Mouse (Mus musculus): ENCODE measurements at regions not wholly inside any gene's neighbourhood (a gene's known extent, or its start where the extent isn't known, plus 50 kb on each side); places are given as distances from the start of the nearest gene placed in this dataset.

DNA sequence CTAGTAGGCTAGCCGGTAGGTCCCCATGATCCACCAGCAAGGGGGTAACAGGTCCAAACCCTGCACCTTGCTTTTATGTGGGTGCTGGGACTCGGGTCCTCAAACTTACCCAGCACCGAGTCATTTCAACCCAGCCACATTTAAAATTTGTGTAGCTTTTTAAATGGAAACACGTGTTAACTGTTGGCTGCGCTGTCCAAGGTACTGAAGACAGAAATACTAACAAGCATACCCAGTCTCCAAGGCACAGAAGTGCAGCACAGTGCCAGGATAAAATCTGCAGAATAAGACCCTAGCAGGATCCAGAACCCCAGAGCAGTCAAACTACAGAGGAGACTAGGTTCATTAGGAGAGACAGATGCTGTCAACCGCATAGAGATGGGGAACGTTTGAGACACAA lies 122.6 kb upstream of the Srrm4 start:
- H3K4me3 ChIP-seq (ENCODE audit: low read depth, low read length), result no peak overlapping the region
- DNase-seq (ENCODE audit: low spot score) (no peak), ATAC-seq (ENCODE audit: extremely low read depth, insufficient number of reproducible peaks, low FRiP score, poor library complexity, severe bottlenecking) (no peak)
- H3K27me3 ChIP-seq (ENCODE audit: insufficient read depth, low read length), result no peaks in the 10 kb centered on the region
- H3K36me3 ChIP-seq (replicated peaks), result no peaks in the 10 kb centered on the region
- no peaks in the 10 kb centered on the region for H3K4me1 ChIP-seq (ENCODE audit: insufficient read depth, low read depth, low read length)
- no peak for TF ChIP-seq GATA2 (IDR thresholded peaks at IDR 0.05; ENCODE audit: borderline replicate concordance, low read depth, low read length)
- TF ChIP-seq POLR2AphosphoS5 (IDR thresholded peaks at IDR 0.05; ENCODE audit: insufficient replicate concordance, low read depth, low read length), result no peak
- no peak for TF ChIP-seq CTCF (IDR thresholded peaks at IDR 0.05; ENCODE audit: low read depth, low read length)
- no peak for TF ChIP-seq TAL1 (conservative IDR thresholded peaks at IDR 0.05; ENCODE audit: low read depth, low read length)
- TF ChIP-seq GATA1 (IDR thresholded peaks at IDR 0.05; ENCODE audit: borderline replicate concordance, low read length), result no peak
- peaks cover 71% of the 10 kb centered on the region for H3K9me3 ChIP-seq (replicated peaks)

DNA sequence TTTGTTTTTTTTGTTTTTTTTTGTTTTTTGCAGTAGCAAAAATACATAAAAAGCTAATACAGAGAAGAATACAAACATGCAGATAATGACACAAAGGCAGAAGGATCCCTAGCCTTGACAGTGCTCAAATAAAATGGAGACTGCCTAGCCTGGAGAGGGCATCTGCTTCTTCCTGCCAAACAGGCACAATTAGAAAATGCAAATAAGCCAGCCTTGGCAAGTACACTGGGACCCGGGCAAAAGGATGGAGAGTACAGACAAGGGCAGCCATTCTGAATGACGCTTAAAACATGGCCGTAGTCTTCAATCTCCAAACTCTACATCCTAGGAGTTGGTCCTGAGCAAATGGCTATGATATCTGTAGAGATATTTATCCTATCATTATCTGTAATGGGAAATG lies 120.4 kb upstream of the Srrm4 start:
- TF ChIP-seq GATA1 (IDR thresholded peaks at IDR 0.05; ENCODE audit: borderline replicate concordance, low read length) (no peak), GATA2 (IDR thresholded peaks at IDR 0.05; ENCODE audit: borderline replicate concordance, low read depth, low read length) (no peak), POLR2AphosphoS5 (IDR thresholded peaks at IDR 0.05; ENCODE audit: insufficient replicate concordance, low read depth, low read length) (no peak), CTCF (IDR thresholded peaks at IDR 0.05; ENCODE audit: low read depth, low read length) (no peak), TAL1 (conservative IDR thresholded peaks at IDR 0.05; ENCODE audit: low read depth, low read length) (no peak)
- Histone ChIP-seq H3K36me3 (replicated peaks) (no peaks in the 10 kb centered on the region), H3K27me3 (ENCODE audit: insufficient read depth, low read length) (no peaks in the 10 kb centered on the region), H3K4me3 (ENCODE audit: low read depth, low read length) (no peak overlapping the region), H3K4me1 (ENCODE audit: insufficient read depth, low read depth, low read length) (no peaks in the 10 kb centered on the region), H3K9me3 (replicated peaks) (peaks cover 69% of the 10 kb centered on the region)
- DNase-seq (ENCODE audit: low spot score) (no peak), ATAC-seq (ENCODE audit: extremely low read depth, insufficient number of reproducible peaks, low FRiP score, poor library complexity, severe bottlenecking) (no peak)

DNA sequence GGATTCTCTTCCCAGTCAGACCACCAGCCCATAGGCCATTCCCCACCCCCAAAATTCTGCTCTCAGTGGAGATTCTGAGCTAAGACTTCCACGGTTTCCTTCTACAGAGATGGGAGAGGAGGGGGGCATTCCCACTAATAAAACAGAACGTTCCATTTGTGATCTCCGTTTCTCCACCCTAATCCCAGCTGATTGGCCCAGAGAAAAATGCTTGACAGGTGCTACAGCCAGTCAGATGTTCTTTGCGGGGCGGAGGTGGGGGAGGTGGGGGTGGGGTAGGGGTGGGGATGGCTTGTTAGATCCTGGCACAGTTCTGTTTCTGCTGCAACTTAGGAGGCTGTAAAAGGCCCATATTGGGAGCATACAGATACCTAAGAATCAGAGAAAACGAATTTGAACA lies 116.9 kb upstream of the Srrm4 start:
- no peaks in the 10 kb centered on the region for H3K36me3 ChIP-seq (replicated peaks)
- peaks cover 66% of the 10 kb centered on the region for H3K9me3 ChIP-seq (replicated peaks)
- H3K27me3 ChIP-seq (ENCODE audit: insufficient read depth, low read length), result no peaks in the 10 kb centered on the region
- no peak for TF ChIP-seq POLR2AphosphoS5 (IDR thresholded peaks at IDR 0.05; ENCODE audit: insufficient replicate concordance, low read depth, low read length)
- no peak for TF ChIP-seq TAL1 (conservative IDR thresholded peaks at IDR 0.05; ENCODE audit: low read depth, low read length)
- TF ChIP-seq CTCF (IDR thresholded peaks at IDR 0.05; ENCODE audit: low read depth, low read length), result no peak
- no peak for TF ChIP-seq GATA1 (IDR thresholded peaks at IDR 0.05; ENCODE audit: borderline replicate concordance, low read length)
- no peak for TF ChIP-seq GATA2 (IDR thresholded peaks at IDR 0.05; ENCODE audit: borderline replicate concordance, low read depth, low read length)
- DNase-seq (ENCODE audit: low spot score) (no peak), ATAC-seq (ENCODE audit: extremely low read depth, insufficient number of reproducible peaks, low FRiP score, poor library complexity, severe bottlenecking) (no peak)
- no peak overlapping the region for H3K4me3 ChIP-seq (ENCODE audit: low read depth, low read length)
- no peaks in the 10 kb centered on the region for H3K4me1 ChIP-seq (ENCODE audit: insufficient read depth, low read depth, low read length)

GRCm38 (mm10) chr5:116662466-116662865 lies 70.8 kb upstream of the Srrm4 start:
- no peak for TF ChIP-seq CTCF (IDR thresholded peaks at IDR 0.05; ENCODE audit: low read depth, low read length)
- no peak for TF ChIP-seq TAL1 (conservative IDR thresholded peaks at IDR 0.05; ENCODE audit: low read depth, low read length)
- no peak for TF ChIP-seq GATA1 (IDR thresholded peaks at IDR 0.05; ENCODE audit: borderline replicate concordance, low read length)
- TF ChIP-seq GATA2 (IDR thresholded peaks at IDR 0.05; ENCODE audit: borderline replicate concordance, low read depth, low read length), result no peak
- no peak for TF ChIP-seq POLR2AphosphoS5 (IDR thresholded peaks at IDR 0.05; ENCODE audit: insufficient replicate concordance, low read depth, low read length)
- no peaks in the 10 kb centered on the region for H3K27me3 ChIP-seq (ENCODE audit: insufficient read depth, low read length)
- no peak for ATAC-seq (ENCODE audit: extremely low read depth, insufficient number of reproducible peaks, low FRiP score, poor library complexity, severe bottlenecking)
- no peak overlapping the region for H3K4me3 ChIP-seq (ENCODE audit: low read depth, low read length)
- DNase-seq (ENCODE audit: low spot score), result no peak
- peaks cover 64% of the 10 kb centered on the region for H3K9me3 ChIP-seq (replicated peaks)
- no peaks in the 10 kb centered on the region for H3K4me1 ChIP-seq (ENCODE audit: insufficient read depth, low read depth, low read length)
- no peaks in the 10 kb centered on the region for H3K36me3 ChIP-seq (replicated peaks)

DNA sequence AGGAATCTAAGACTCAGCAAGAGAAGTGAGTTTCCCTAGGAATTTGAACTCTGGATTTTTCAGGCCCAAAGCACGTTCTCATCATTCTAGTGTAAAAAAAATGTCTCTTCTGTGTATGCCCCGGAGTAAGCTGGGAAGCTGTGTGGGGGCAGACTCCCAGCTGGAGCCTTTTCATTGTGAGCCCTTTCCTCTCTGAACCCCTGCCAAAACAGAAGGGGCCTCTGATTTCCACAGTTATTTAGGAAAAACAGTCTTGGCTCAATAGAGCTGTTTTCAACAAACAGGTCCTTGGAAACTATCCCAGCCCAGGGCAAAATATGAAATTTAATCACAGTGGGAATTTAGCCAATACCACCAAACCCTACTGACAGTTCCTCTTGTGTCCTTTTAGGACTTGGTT lies 70.2 kb upstream of the Srrm4 start:
- Histone ChIP-seq H3K9me3 (replicated peaks) (peaks cover 63% of the 10 kb centered on the region), H3K4me3 (ENCODE audit: low read depth, low read length) (no peak overlapping the region), H3K27me3 (ENCODE audit: insufficient read depth, low read length) (no peaks in the 10 kb centered on the region), H3K4me1 (ENCODE audit: insufficient read depth, low read depth, low read length) (no peaks in the 10 kb centered on the region), H3K36me3 (replicated peaks) (no peaks in the 10 kb centered on the region)
- TF ChIP-seq POLR2AphosphoS5 (IDR thresholded peaks at IDR 0.05; ENCODE audit: insufficient replicate concordance, low read depth, low read length) (no peak), TAL1 (conservative IDR thresholded peaks at IDR 0.05; ENCODE audit: low read depth, low read length) (no peak), GATA2 (IDR thresholded peaks at IDR 0.05; ENCODE audit: borderline replicate concordance, low read depth, low read length) (no peak), GATA1 (IDR thresholded peaks at IDR 0.05; ENCODE audit: borderline replicate concordance, low read length) (no peak), CTCF (IDR thresholded peaks at IDR 0.05; ENCODE audit: low read depth, low read length) (no peak)
- DNase-seq (ENCODE audit: low spot score), result no peak
- ATAC-seq (ENCODE audit: extremely low read depth, insufficient number of reproducible peaks, low FRiP score, poor library complexity, severe bottlenecking), result no peak

GRCm38 (mm10) chr5:116654486-116655420 lies 63.1 kb upstream of the Srrm4 start:
- H3K4me3 ChIP-seq (ENCODE audit: low read depth, low read length), result no peak overlapping the region
- TF ChIP-seq TAL1 (conservative IDR thresholded peaks at IDR 0.05; ENCODE audit: low read depth, low read length), result no peak
- TF ChIP-seq GATA1 (IDR thresholded peaks at IDR 0.05; ENCODE audit: borderline replicate concordance, low read length), result no peak
- H3K36me3 ChIP-seq (replicated peaks), result no peaks in the 10 kb centered on the region
- DNase-seq (ENCODE audit: low spot score) (no peak), ATAC-seq (ENCODE audit: extremely low read depth, insufficient number of reproducible peaks, low FRiP score, poor library complexity, severe bottlenecking) (no peak)
- H3K27me3 ChIP-seq (ENCODE audit: insufficient read depth, low read length), result no peaks in the 10 kb centered on the region
- peaks cover 66% of the 10 kb centered on the region for H3K9me3 ChIP-seq (replicated peaks)
- no peaks in the 10 kb centered on the region for H3K4me1 ChIP-seq (ENCODE audit: insufficient read depth, low read depth, low read length)

Data from G1E (cell line).